Mouse (Mus musculus): ENCODE measurements around the gene Dnm2.

GRCm38 (mm10) chr9:21507753-21508430 lies 83.2 kb downstream of the Dnm2 start:
- TF ChIP-seq CTCF (IDR thresholded peaks at IDR 0.05) (no peak), EP300 (IDR thresholded peaks at IDR 0.05) (no peak)

Measured in lung, postnatal 0 days (tissue).